Mouse (Mus musculus) lung, adult 2 months (tissue): ENCODE data around the gene AC161166.1. TPM values are rescaled to one million over a fixed set of nuclear protein-coding genes. Genes with fewer than 3 reads are reported as not detected.
A peak's percentile ranks its signal among the peaks of the same experiment; 100 is the strongest.

Experiments used
- DNase-seq: peaks from one replicate; pipeline ENCODE4 v3.0.0; 2022
- H3K4me1 ChIP-seq: fragments of 200-500 bp; 2 replicates; pipeline ENCODE4 v1.6.1; 2011; ENCODE audit warnings: low read length; ENCODE audit not compliant: control insufficient read depth, insufficient read depth
- H3K4me3 ChIP-seq: fragments of 200-500 bp; replicated peaks from 2 replicates; pipeline ENCODE3; 2011; ENCODE audit warnings: low read depth, mild to moderate bottlenecking, control low read depth, low read length; ENCODE audit errors: extremely low read depth
- CTCF ChIP-seq: fragments of 200-500 bp; IDR thresholded peaks from 2 replicates; pipeline ENCODE4 v1.5.1; 2011; ENCODE audit warnings: mild to moderate bottlenecking, low read length, control low read depth; ENCODE audit not compliant: insufficient read depth
- POLR2A ChIP-seq: fragments of 200-500 bp; IDR thresholded peaks from 2 replicates; pipeline ENCODE4 v1.6.1; 2011; ENCODE audit warnings: low read depth, mild to moderate bottlenecking, control low read depth, low read length, borderline replicate concordance; ENCODE audit errors: extremely low read depth
- WGBS: fragments of 180-500 bp; shearing (Covaris S2); methylation state at CpG from one replicate; pipeline ENCODE4 v1.1.7; 2018; 5-methylcytosine and 5-hydroxymethylcytosine counted together
- polyA plus RNA-seq: library from polyadenylated mRNA; depleted of rRNA; stranded (reverse); fragments of >200 nt; gene quantifications from 2 replicates; pipeline ENCODE4 v1.2.3, GENCODE M21; 2012

The AC161166.1 gene
- polyA plus RNA-seq, 1 experiment, result not detected

- WGBS, result 52% methylated on average over 18 of the region's 18 CpGs
- Histone ChIP-seq H3K4me3 (no peak overlapping the region), H3K4me1 (peaks cover 4% of the 10 kb centered on the region; the same call in 1 of the 2 replicates)
- DNase-seq, result no peak
- TF ChIP-seq POLR2A (no peak), CTCF (no peak)
Observed at GRCm38 (mm10) chr7:24480121-24480941, 31.9 kb downstream of the AC161166.1 start.

GRCm38 (mm10) chr7:24479685-24480084, 32.6 kb downstream of the AC161166.1 start:
- TF ChIP-seq POLR2A, result no peak
- TF ChIP-seq CTCF, result no peak
- WGBS, result 91% methylated on average over 2 of the region's 2 CpGs
- no peak overlapping the region for H3K4me3 ChIP-seq
- no peak for DNase-seq
- peaks cover 4% of the 10 kb centered on the region; the same call in 1 of the 2 replicates for H3K4me1 ChIP-seq

GRCm38 (mm10) chr7:24478911-24479310, 33.3 kb downstream of the AC161166.1 start:
- H3K4me3 ChIP-seq, result no peak overlapping the region
- 83% methylated on average over 5 of the region's 5 CpGs for WGBS
- DNase-seq, result no peak
- peaks cover 4% of the 10 kb centered on the region; the same call in 1 of the 2 replicates for H3K4me1 ChIP-seq
- no peak for TF ChIP-seq CTCF
- no peak for TF ChIP-seq POLR2A

GRCm38 (mm10) chr7:24476856-24477255, 35.4 kb downstream of the AC161166.1 start:
- H3K4me1 ChIP-seq, result peaks cover 4% of the 10 kb centered on the region; the same call in 1 of the 2 replicates
- H3K4me3 ChIP-seq, result no peak overlapping the region
- TF ChIP-seq POLR2A, result no peak
- no peak for TF ChIP-seq CTCF
- WGBS, result 90% methylated on average over 7 of the region's 7 CpGs
- DNase-seq, result no peak

- 83% methylated on average over 8 of the region's 8 CpGs for WGBS
Observed at GRCm38 (mm10) chr7:24476338-24476737, 35.9 kb downstream of the AC161166.1 start.

GRCm38 (mm10) chr7:24474811-24475506, 37.3 kb downstream of the AC161166.1 start:
- no peak for DNase-seq
- no peak for TF ChIP-seq CTCF
- TF ChIP-seq POLR2A, result no peak

More at GRCm38 (mm10) chr7:24476338-24476737, 35.9 kb downstream of the AC161166.1 start:
- Histone ChIP-seq H3K4me1 (peaks cover under 1% of the 10 kb centered on the region; the same call in 1 of the 2 replicates), H3K4me3 (no peak overlapping the region)
- DNase-seq, result no peak
- TF ChIP-seq POLR2A (no peak), CTCF (no peak)

GRCm38 (mm10) chr7:24473913-24474529, 38.2 kb downstream of the AC161166.1 start:
- peak; percentile 58 for DNase-seq
- TF ChIP-seq POLR2A, result no peak
- TF ChIP-seq CTCF, result peak; percentile 96
- Histone ChIP-seq H3K4me3 (no peak overlapping the region), H3K4me1 (no peaks in the 10 kb centered on the region)
- WGBS, result 56% methylated on average over 10 of the region's 10 CpGs

More at GRCm38 (mm10) chr7:24474811-24475506, 37.3 kb downstream of the AC161166.1 start:
- H3K4me1 ChIP-seq, result no peaks in the 10 kb centered on the region
- 58% methylated on average over 21 of the region's 21 CpGs for WGBS
- H3K4me3 ChIP-seq, result no peak overlapping the region

- Histone ChIP-seq H3K4me3 (no peak overlapping the region), H3K4me1 (no peaks in the 10 kb centered on the region)
- TF ChIP-seq POLR2A, result no peak
- TF ChIP-seq CTCF, result peak; percentile 66
- 80% methylated on average over 7 of the region's 7 CpGs for WGBS
- DNase-seq, result no peak
Observed at GRCm38 (mm10) chr7:24472937-24473336, 39.3 kb downstream of the AC161166.1 start.

- TF ChIP-seq POLR2A (no peak), CTCF (no peak)
- Histone ChIP-seq H3K4me3 (no peak overlapping the region), H3K4me1 (no peaks in the 10 kb centered on the region)
- 69% methylated on average over 6 of the region's 6 CpGs for WGBS
- DNase-seq, result no peak
Observed at GRCm38 (mm10) chr7:24472442-24472841, 39.8 kb downstream of the AC161166.1 start.
